Mouse (Mus musculus) stomach, embryonic 14.5 days (tissue): ENCODE measurements around the gene Urah. TPM values are rescaled to one million over a fixed set of nuclear protein-coding genes. Genes with fewer than 3 reads are reported as not detected.
A peak's percentile ranks its signal among the peaks of the same experiment; 100 is the strongest.

Source experiments
- ATAC-seq: fragments of 200-750 bp; cut with Nextera tagmentation; 2 replicates; pipeline ENCODE4 v1.8.0; 2017; ENCODE audit warnings: low read depth, moderate TSS enrichment; ENCODE audit not compliant: insufficient number of reproducible peaks, insufficient read depth, low FRiP score
- H3K27ac ChIP-seq: fragments of 300-500 bp; sonication (generic); 2 replicates; pipeline ENCODE4 v1.5.1; 2014; ENCODE audit warnings: mild to moderate bottlenecking, low read length, moderate library complexity, mixed read lengths
- H3K27me3 ChIP-seq: fragments of 300-500 bp; sonication (generic); 2 replicates; pipeline ENCODE4 v1.6.1; 2014; ENCODE audit warnings: low read length, control low read depth, mixed read lengths; ENCODE audit not compliant: control insufficient read depth, insufficient read depth
- H3K36me3 ChIP-seq: fragments of 300-500 bp; sonication (generic); 2 replicates; pipeline ENCODE4 v1.6.1; 2014; ENCODE audit warnings: mild to moderate bottlenecking, control low read depth, low read length, moderate library complexity, mixed read lengths; ENCODE audit not compliant: control insufficient read depth, insufficient read depth
- H3K4me1 ChIP-seq: fragments of 300-500 bp; sonication (generic); 2 replicates; pipeline ENCODE4 v1.6.1; 2014; ENCODE audit warnings: low read length, control low read depth, mixed read lengths; ENCODE audit not compliant: control insufficient read depth, insufficient read depth
- H3K4me2 ChIP-seq: fragments of 300-500 bp; sonication (generic); replicated peaks from 2 replicates; pipeline ENCODE4 v1.6.1; 2014; ENCODE audit warnings: low read depth, low read length, control low read depth
- H3K4me3 ChIP-seq: fragments of 300-500 bp; sonication (generic); 2 replicates; pipeline ENCODE4 v1.5.1; 2014; ENCODE audit warnings: low read depth, low read length, control low read depth
- H3K9ac ChIP-seq: fragments of 300-500 bp; sonication (generic); replicated peaks from 2 replicates; pipeline ENCODE4 v1.6.1; 2014; ENCODE audit warnings: low read depth, mild to moderate bottlenecking, control low read depth, low read length, moderate library complexity, mixed read lengths
- H3K9me3 ChIP-seq: fragments of 300-500 bp; sonication (generic); 2 replicates; pipeline ENCODE4 v1.6.1; 2016; ENCODE audit warnings: low read depth, low read length, control low read depth; ENCODE audit not compliant: control insufficient read depth
- WGBS: fragments of 180-500 bp; shearing (Covaris S2); extraction: QIAGEN DNeasy Blood & Tissue Kit; methylation state at CpG from one replicate; pipeline ENCODE4 v1.1.7; 2014; 5-methylcytosine and 5-hydroxymethylcytosine counted together
- polyA plus RNA-seq: library from polyadenylated mRNA; unstranded; fragments of >200 nt; fragmentation: Nextera tagmentation; extraction: Ambion mirVana; gene quantifications from 2 replicates; pipeline ENCODE4 v1.2.1, GENCODE M21; 2014

Gene Urah
- polyA plus RNA-seq, 1 experiment from 2014 or later: 14.2 TPM

DNA sequence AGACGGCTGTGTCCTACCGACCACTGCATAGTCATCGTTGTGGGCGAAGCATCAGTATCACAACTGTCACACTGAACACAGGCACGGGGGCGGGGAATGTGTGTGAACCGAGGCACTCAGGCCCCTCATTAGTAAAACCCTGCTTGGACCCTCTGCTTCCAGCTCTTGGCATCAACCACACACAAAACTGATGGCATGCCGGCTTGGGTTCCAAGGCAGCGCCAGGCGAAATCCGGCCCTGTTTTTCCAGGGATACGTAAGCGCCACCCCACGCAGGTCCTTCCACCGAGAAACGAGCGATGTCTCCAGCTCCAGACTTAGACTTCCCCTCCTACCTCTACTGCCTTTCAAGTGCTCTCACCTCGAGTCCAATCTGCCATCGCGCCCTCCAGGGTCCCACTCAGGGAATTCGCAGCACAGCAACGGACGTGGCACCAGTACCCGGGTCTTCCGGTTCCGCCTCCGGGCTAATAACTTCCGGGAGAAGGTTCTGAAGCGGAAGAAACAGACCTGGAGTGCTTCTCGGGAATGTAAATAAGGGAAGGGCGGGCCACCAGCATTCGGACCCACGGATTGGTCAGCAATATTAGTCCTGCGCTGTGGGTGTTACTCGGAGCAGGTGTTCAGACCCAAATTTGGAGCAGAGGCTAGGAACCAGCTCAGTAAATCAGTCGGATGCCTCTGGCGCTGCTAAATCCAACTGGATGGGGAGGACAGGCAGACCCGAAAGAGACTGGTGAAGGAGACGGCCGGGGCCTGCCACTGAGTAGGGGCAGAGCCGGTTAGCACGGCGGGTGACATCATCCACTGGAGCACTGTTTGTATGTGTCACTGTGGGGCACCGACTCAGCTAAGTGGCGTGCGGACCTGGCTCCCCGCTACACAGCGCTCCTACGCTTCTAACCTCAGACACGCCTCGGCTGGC lies 21.3 kb downstream of the Urah start, which contains the start of gene Gm45785:
Gene Gm45785, minus strand, starts transcription at position 472 of the 925 bp plus-strand sequence.
- Histone ChIP-seq H3K9me3 (no peaks in the 10 kb centered on the region), H3K27me3 (no peaks in the 10 kb centered on the region), H3K9ac (peak within 1 kb of the TSS; percentile 88), H3K4me2 (peak within 1 kb of the TSS; percentile 99), H3K27ac (peak within 1 kb of the TSS; percentile 94), H3K4me3 (peak within 1 kb of the TSS; percentile 87), H3K4me1 (peaks cover 13% of the 10 kb centered on the region), H3K36me3 (peaks cover 48% of the 10 kb centered on the region)
- 1% methylated on average over 51 of the region's 51 CpGs for WGBS
- ATAC-seq: peak; percentile 87

GRCm38 (mm10) chr7:140856785-140857549 lies 22.1 kb downstream of the Urah start, which contains the start of gene Ric8a:
Ric8a (plus strand) TSS chr7:140856957.
- peak within 1 kb of the TSS; percentile 94 for H3K27ac ChIP-seq
- peak within 1 kb of the TSS; percentile 99 for H3K4me2 ChIP-seq
- under 1% methylated on average over 50 of the region's 50 CpGs for WGBS
- no peaks in the 10 kb centered on the region for H3K27me3 ChIP-seq
- H3K9me3 ChIP-seq: no peaks in the 10 kb centered on the region
- peaks cover 13% of the 10 kb centered on the region for H3K4me1 ChIP-seq
- H3K36me3 ChIP-seq: peaks cover 50% of the 10 kb centered on the region
- H3K4me3 ChIP-seq: peak within 1 kb of the TSS; percentile 87
- H3K9ac ChIP-seq: peak within 1 kb of the TSS; percentile 88
- peak; percentile 79 for ATAC-seq

GRCm38 (mm10) chr7:140857550-140858505 lies 23.0 kb downstream of the Urah start, which contains the start of gene Bet1l:
Bet1l (minus strand) TSS chr7:140857577.
- WGBS: 36% methylated on average over 40 of the region's 40 CpGs

DNA sequence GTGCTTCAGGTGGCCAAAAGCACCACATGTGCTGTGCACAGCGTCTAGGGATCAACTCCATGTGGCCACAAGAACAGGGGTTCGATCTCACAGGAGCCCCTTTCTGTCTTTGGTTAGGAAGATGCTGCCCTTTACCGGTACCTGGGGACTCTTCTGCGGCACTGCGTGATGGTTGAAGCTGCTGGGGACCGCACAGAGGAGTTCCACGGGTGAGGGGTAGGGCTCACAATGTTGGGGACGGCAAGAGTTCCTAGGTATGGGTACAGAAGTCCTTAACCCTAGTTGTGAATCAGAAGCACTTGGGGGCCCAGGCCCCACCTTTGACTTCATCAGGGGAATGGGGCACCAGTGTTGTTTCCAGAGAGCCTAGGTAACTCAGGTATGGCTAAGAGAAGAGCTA lies 23.9 kb downstream of the Urah start:
- H3K27ac ChIP-seq: no peak overlapping the region
- ATAC-seq: no peak
- H3K4me2 ChIP-seq: peak overlapping the region; percentile 99; the same call in 1 of the 2 replicates
- H3K4me1 ChIP-seq: peaks cover 13% of the 10 kb centered on the region
- no peak overlapping the region; the same call in 1 of the 2 replicates for H3K4me3 ChIP-seq
- 0 out of 2 replicates have a peak overlapping the region, but pooled peaks have one; percentile 88 for H3K9ac ChIP-seq
- no peaks in the 10 kb centered on the region for H3K9me3 ChIP-seq
- whole genome bisulfite sequencing: 94% methylated on average over 8 of the region's 8 CpGs
- H3K27me3 ChIP-seq: no peaks in the 10 kb centered on the region
- peaks cover 58% of the 10 kb centered on the region for H3K36me3 ChIP-seq

More at GRCm38 (mm10) chr7:140857550-140858505, 23.0 kb downstream of the Urah start, which contains the start of gene Bet1l:
- Histone ChIP-seq H3K4me2 (peak within 1 kb of the TSS; percentile 99), H3K27ac (peak within 1 kb of the TSS; percentile 94), H3K9me3 (no peaks in the 10 kb centered on the region), H3K36me3 (peaks cover 56% of the 10 kb centered on the region), H3K4me3 (peak within 1 kb of the TSS; percentile 87), H3K9ac (peak within 1 kb of the TSS; percentile 88), H3K27me3 (no peaks in the 10 kb centered on the region), H3K4me1 (peaks cover 13% of the 10 kb centered on the region)
- peak; percentile 30 for ATAC-seq

- no peaks in the 10 kb centered on the region for H3K27me3 ChIP-seq
- ATAC-seq: no peak
- H3K9me3 ChIP-seq: no peaks in the 10 kb centered on the region
- no peak overlapping the region for H3K4me3 ChIP-seq
- no peak overlapping the region for H3K27ac ChIP-seq
- H3K36me3 ChIP-seq: peaks cover 53% of the 10 kb centered on the region
- 74% methylated on average over 6 of the region's 6 CpGs for WGBS
- H3K4me2 ChIP-seq: no peak overlapping the region
- H3K4me1 ChIP-seq: peaks cover 12% of the 10 kb centered on the region
- no peak overlapping the region for H3K9ac ChIP-seq
Observed at GRCm38 (mm10) chr7:140859997-140860396, 25.2 kb downstream of the Urah start.

DNA sequence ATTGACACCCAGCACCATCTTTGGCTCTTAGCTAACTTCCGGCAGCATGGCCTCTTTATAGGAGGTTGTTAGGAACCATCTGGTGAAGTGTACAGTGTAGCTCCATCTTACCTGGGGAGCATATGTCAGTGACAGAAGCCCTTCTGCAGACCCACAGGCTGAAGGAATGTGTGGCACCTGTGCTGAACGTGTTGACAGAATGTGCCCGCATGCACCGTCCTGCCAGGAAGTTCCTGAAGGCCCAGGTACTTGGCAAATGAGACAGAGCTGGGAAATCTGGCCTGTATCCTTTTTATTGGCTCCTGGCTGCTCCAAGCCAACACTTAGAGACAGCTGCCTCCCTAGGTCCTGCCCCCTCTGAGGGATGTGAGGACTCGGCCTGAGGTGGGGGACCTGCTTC lies 25.9 kb downstream of the Urah start:
- Histone ChIP-seq H3K4me2 (no peak overlapping the region), H3K4me1 (peaks cover 7% of the 10 kb centered on the region), H3K27me3 (no peaks in the 10 kb centered on the region), H3K36me3 (peaks cover 53% of the 10 kb centered on the region), H3K4me3 (no peak overlapping the region), H3K9me3 (no peaks in the 10 kb centered on the region), H3K27ac (no peak overlapping the region), H3K9ac (no peak overlapping the region)
- ATAC-seq: no peak
- WGBS: 82% methylated on average over 5 of the region's 5 CpGs

- H3K4me2 ChIP-seq: no peak overlapping the region
- H3K4me1 ChIP-seq: no peaks in the 10 kb centered on the region
- no peaks in the 10 kb centered on the region for H3K9me3 ChIP-seq
- no peak for ATAC-seq
- no peak overlapping the region for H3K4me3 ChIP-seq
- H3K9ac ChIP-seq: no peak overlapping the region
- no peak overlapping the region for H3K27ac ChIP-seq
- 90% methylated on average over 12 of the region's 12 CpGs for WGBS
- H3K36me3 ChIP-seq: peaks cover 38% of the 10 kb centered on the region
- no peaks in the 10 kb centered on the region for H3K27me3 ChIP-seq
Observed at GRCm38 (mm10) chr7:140864761-140865160, 29.9 kb downstream of the Urah start.
